Mouse (Mus musculus) limb, embryonic 13.5 days (tissue): ENCODE results near the gene Mff. TPM values are rescaled to one million over a fixed set of nuclear protein-coding genes. Genes with fewer than 3 reads are reported as not detected.

Experiments used
- ATAC-seq: fragments of 200-750 bp; cut with Nextera tagmentation; 2 replicates; pipeline ENCODE4 v1.8.0; 2017; ENCODE audit warnings: low read depth, moderate number of reproducible peaks, moderate TSS enrichment; ENCODE audit not compliant: low FRiP score
- H3K27ac ChIP-seq: fragments of 300-500 bp; sonication (generic); 2 replicates; pipeline ENCODE4 v1.5.1; 2015; ENCODE audit warnings: inconsistent platforms, mild to moderate bottlenecking, moderate library complexity
- H3K27me3 ChIP-seq: fragments of 300-500 bp; sonication (generic); 2 replicates; pipeline ENCODE4 v1.6.1; 2015; ENCODE audit warnings: mild to moderate bottlenecking, inconsistent platforms
- H3K36me3 ChIP-seq: fragments of 300-500 bp; sonication (generic); 2 replicates; pipeline ENCODE4 v1.6.1; 2015; ENCODE audit warnings: inconsistent platforms, mild to moderate bottlenecking, moderate library complexity
- H3K4me1 ChIP-seq: fragments of 300-500 bp; sonication (generic); 2 replicates; pipeline ENCODE4 v1.6.1; 2015; ENCODE audit warnings: inconsistent platforms
- H3K4me2 ChIP-seq: fragments of 300-500 bp; sonication (generic); replicated peaks from 2 replicates; pipeline ENCODE4 v1.6.1; 2015; ENCODE audit warnings: inconsistent platforms, mild to moderate bottlenecking, moderate library complexity
- H3K4me3 ChIP-seq: fragments of 300-500 bp; sonication (generic); 2 replicates; pipeline ENCODE4 v1.5.1; 2015; ENCODE audit warnings: moderate library complexity, mild to moderate bottlenecking, inconsistent platforms
- H3K9ac ChIP-seq: fragments of 300-500 bp; sonication (generic); 2 replicates; pipeline ENCODE4 v1.6.1; 2015; ENCODE audit warnings: mild to moderate bottlenecking, inconsistent platforms
- H3K9me3 ChIP-seq: fragments of 300-500 bp; sonication (generic); 2 replicates; pipeline ENCODE4 v1.6.1; 2016; ENCODE audit warnings: inconsistent platforms
- WGBS: fragments of 180-500 bp; shearing (Covaris S2); methylation state at CpG from one replicate; pipeline ENCODE4 v1.1.7; 2015; 5-methylcytosine and 5-hydroxymethylcytosine counted together
- polyA plus RNA-seq: library from polyadenylated mRNA; unstranded; fragments of >200 nt; fragmentation: Nextera tagmentation; extraction: Ambion mirVana; gene quantifications from 2 replicates; pipeline ENCODE4 v1.2.1, GENCODE M21; 2015

The Mff gene
- polyA plus RNA-seq, 1 experiment from 2014 or later = 220 TPM

DNA sequence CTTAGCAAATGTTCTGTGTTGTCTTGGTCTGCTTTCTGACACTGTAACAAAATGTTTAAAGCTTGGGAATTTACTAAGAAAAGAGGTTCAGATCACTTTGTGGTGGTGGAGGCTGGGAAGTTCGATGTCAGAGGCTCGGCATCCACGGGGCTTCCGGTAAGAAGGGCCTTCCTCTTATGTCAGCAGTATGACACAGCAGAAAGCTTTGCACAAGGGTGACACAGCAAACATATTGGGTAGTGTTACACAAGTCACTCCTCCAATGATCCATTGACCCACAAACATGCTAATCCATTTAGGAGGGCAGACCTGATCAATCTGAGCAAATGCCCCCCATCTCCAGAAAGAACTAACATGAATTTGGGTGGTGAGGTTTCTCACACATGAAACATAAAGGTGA is 72.4 kb downstream of the Mff start:
- no peak for ATAC-seq
- 94% methylated on average over 4 of the region's 4 CpGs for WGBS
- Histone ChIP-seq H3K4me3 (no peak overlapping the region), H3K27me3 (no peaks in the 10 kb centered on the region), H3K4me1 (peaks cover 6% of the 10 kb centered on the region; the same call in 1 of the 2 replicates), H3K36me3 (no peaks in the 10 kb centered on the region), H3K4me2 (no peak overlapping the region), H3K9me3 (no peaks in the 10 kb centered on the region), H3K27ac (no peak overlapping the region), H3K9ac (no peak overlapping the region)

DNA sequence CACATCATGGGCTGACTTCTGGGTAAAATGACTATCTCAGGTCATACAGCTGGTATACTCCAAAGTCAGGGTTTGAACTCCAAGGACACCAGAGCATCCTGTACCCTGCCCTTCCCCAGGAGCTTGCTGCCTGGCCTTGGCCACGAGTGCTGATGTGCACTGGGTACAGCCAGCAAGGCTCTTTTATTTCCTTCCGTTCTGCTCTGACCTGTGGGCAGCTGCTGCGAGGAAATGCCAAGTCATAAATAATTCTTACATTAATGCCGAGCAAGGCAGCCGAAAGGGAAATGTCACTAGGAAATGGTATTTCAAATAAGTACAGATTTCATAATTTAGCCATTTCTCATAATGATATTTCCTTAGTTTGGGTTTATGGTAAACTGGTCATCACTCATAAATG is 73.6 kb downstream of the Mff start:
- Histone ChIP-seq H3K27ac (no peak overlapping the region), H3K27me3 (no peaks in the 10 kb centered on the region), H3K9ac (no peak overlapping the region), H3K4me1 (peaks cover 6% of the 10 kb centered on the region; the same call in 1 of the 2 replicates), H3K4me3 (no peak overlapping the region), H3K9me3 (no peaks in the 10 kb centered on the region), H3K36me3 (no peaks in the 10 kb centered on the region), H3K4me2 (no peak overlapping the region)
- no peak for ATAC-seq
- WGBS = 38% methylated on average over 5 of the region's 5 CpGs

DNA sequence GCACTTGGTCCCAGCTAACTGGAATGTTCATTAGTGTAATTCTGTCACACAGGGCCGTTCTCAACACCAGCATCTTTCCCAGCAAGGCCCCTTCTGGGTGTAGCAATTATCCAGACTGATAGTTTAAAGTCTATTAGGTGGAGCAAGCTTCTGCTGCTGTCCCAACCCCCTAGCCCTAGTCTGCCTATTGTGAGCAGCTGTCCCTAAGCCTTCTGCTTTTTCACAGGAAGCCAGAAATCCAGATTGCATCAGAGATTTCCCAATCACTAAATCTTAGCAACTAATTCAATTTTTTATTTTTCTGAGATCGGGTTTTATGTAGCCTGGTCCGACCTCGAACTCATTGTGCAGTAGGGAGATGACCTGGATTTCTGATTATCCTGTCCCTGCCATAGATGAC is 74.2 kb downstream of the Mff start:
- Histone ChIP-seq H3K27me3 (no peaks in the 10 kb centered on the region), H3K9ac (no peak overlapping the region), H3K27ac (no peak overlapping the region), H3K36me3 (no peaks in the 10 kb centered on the region), H3K4me2 (no peak overlapping the region), H3K9me3 (no peaks in the 10 kb centered on the region; the same call in 1 of the 2 replicates), H3K4me1 (peaks cover 6% of the 10 kb centered on the region; the same call in 1 of the 2 replicates), H3K4me3 (no peak overlapping the region)
- 67% methylated on average over 4 of the region's 4 CpGs for WGBS
- no peak for ATAC-seq

DNA sequence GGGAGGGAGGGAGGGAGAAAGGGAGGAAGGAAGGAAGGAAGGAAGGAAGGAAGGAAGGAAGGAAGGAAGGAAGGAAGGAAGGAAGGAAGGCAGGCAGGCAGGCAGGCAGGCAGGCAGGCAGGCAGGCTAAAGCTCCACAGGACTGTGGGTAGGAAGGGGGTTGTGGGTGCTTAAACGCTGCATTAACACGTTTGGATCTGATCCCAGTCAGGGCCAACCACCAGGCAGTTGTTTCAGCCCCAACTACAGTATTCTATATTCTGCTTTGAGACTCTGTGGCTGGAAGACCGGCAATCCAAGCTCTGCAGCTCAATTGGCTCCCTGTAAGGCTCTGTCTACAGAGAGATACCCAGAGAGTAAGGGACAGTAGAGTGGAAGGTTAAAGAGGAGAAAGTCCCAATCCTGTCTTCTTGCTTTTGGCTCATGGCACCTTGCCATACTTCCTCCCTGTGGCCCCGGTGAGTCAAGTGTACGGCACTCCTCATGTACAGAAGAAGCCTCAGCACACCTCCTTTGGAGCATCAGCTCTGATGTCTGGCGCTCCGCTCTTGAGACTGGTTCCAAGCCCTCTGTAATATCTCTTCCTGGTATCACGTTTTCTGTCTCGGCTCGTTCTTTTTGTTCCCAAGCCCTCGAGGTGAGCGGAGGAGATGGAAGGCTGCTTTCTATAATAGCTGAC is 76.6 kb downstream of the Mff start:
- H3K4me3 ChIP-seq = no peak overlapping the region
- H3K36me3 ChIP-seq = no peaks in the 10 kb centered on the region
- H3K4me2 ChIP-seq = no peak overlapping the region
- H3K27me3 ChIP-seq = no peaks in the 10 kb centered on the region
- ATAC-seq = no peak
- no peak overlapping the region for H3K27ac ChIP-seq
- H3K9me3 ChIP-seq = no peaks in the 10 kb centered on the region; the same call in 1 of the 2 replicates
- no peak overlapping the region for H3K9ac ChIP-seq
- no peaks in the 10 kb centered on the region for H3K4me1 ChIP-seq
- 77% methylated on average over 12 of the region's 12 CpGs for WGBS

Other genes with a start within 250 kb of the Mff start
- gene Col4a4, start 138.0 kb upstream of the Mff start, polyA plus RNA-seq = 0.09 and 0.11 TPM in 2 replicates
- 0.05 and 0.09 TPM in 2 replicates for gene Col4a3, start 138.0 kb upstream of the Mff start, polyA plus RNA-seq
- 0.20 and 0.23 TPM in 2 replicates for gene Tm4sf20, start 43.6 kb downstream of the Mff start, polyA plus RNA-seq
- not detected in 2 replicates for gene Gm47791, start 46.4 kb downstream of the Mff start, polyA plus RNA-seq
- 25.3 and 27.4 TPM in 2 replicates for gene Agfg1, start 114.6 kb downstream of the Mff start, polyA plus RNA-seq
- gene A030005L19Rik, start 188.4 kb downstream of the Mff start, polyA plus RNA-seq = 0.18 TPM in 1 of 2 replicates, not detected in the other
- not detected in 2 replicates for gene A030014E15Rik, start 200.0 kb downstream of the Mff start, polyA plus RNA-seq
- not detected in 2 replicates for gene Gm6217, start 206.5 kb downstream of the Mff start, polyA plus RNA-seq
- gene A030003K21Rik, start 218.5 kb downstream of the Mff start, polyA plus RNA-seq = not detected in 2 replicates
- gene Gm7544, start 231.1 kb downstream of the Mff start, polyA plus RNA-seq = not detected in 2 replicates
- gene Gm47955, start 235.4 kb downstream of the Mff start, polyA plus RNA-seq = not detected in 2 replicates